Mouse (Mus musculus): ENCODE data around the gene Caln1.

Caln1 gene

DNA sequence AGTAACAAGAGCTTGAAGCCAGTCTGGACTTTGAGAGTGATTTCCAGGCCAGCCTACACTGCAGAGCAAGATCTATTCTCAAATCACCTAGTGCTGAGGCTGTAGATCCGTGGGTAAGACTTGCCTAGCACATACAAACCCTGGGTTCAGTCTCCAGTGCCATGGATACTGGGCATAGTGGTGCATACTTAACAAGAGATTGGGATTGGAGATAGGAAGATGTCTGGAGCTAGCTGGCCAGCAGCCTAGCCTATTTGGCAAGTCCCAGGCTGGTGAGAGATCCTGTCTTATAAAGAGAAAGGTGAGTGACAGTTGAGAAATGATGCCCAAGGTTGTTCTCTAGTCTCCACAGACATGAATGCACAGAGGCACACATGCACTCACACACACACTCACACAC is 441.6 kb downstream of the Caln1 start:
- no peak for DNase-seq (ENCODE audit: low read depth, low spot score)

DNA sequence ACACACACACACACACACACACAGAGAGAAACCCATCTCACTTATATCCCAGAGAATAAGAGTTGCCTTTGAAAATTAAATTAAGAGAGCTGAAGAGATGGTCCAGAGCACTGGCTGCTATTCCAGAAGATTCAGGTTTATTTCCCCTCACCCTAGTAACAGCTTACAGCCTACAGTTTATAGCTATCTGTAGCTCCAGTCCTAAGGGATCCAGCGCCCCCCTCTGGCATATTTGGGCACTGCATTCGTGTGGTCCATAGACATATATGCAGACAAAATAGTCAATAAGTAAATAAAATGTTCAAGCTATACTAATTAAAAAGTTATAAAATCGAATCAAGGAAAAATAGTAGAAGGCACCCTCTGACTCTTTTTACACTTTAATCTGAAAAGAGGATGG is 442.0 kb downstream of the Caln1 start:
- DNase-seq (ENCODE audit: low read depth, low spot score), result peak; percentile 20

- no peak for DNase-seq (ENCODE audit: low read depth, low spot score)
Observed at GRCm38 (mm10) chr5:130811966-130812365, 442.7 kb downstream of the Caln1 start.

DNA sequence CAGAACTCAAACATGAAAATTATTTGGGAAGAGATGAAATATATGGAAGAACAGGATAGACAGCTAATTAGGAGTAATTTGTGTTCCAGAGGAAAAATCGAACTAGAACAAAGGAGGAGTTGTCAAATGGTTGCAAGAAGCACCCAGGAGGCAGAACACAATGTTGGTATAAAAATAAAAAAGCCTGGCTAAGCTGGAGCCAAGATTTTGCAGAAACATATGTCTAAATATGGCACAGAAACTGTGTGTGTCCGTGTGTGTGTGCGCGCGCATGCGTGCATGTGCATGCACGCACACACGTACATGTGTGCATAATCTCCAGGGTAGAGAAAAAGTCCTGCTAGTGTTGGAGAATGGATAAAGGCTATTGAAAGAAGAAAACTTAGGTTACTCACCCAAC is 443.3 kb downstream of the Caln1 start:
- no peak for DNase-seq (ENCODE audit: low read depth, low spot score)

DNA sequence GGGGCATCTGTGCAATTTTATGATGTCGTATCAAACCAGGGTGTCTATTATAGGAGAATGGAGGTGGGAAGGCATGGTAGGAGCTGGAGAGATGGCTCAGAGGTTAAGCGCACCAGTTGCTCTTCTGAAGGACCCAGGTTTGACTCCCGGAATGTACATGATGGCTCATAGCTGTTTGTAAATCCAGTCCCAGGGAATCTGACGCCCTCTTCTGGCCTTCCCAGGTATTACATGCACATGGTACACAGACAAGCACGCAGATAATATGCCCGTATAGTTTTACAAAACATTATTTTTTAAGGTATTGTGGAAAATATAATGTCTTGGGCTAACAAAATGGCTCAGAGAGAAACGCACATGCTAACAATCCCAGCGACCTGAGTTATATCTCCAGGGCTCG is 443.8 kb downstream of the Caln1 start:
- no peak for DNase-seq (ENCODE audit: low read depth, low spot score)

- DNase-seq (ENCODE audit: low read depth, low spot score), result no peak
Observed at GRCm38 (mm10) chr5:130815352-130815751, 446.1 kb downstream of the Caln1 start.

- DNase-seq (ENCODE audit: low read depth, low spot score), result no peak
Observed at GRCm38 (mm10) chr5:130820021-130820648, 450.9 kb downstream of the Caln1 start.

DNA sequence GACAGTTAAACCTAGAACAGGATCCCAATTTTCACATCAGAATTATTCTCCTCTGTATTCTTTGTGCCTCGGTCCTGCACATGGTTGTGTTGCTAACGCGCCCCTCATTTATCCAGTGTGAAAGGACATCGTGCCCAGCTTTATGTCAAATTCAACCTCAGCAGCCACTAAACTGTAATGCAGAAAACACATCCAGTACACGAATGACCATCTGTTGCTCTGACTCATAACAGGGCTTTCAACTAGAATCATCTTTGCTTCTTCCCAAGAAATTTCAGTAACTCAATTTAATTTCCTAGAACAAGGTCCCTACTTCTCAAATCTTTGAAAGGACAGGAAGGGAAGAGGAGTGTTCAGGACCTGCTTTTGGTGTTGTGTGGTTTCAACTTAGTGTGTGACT is 451.4 kb downstream of the Caln1 start:
- DNase-seq (ENCODE audit: low read depth, low spot score), result no peak

DNA sequence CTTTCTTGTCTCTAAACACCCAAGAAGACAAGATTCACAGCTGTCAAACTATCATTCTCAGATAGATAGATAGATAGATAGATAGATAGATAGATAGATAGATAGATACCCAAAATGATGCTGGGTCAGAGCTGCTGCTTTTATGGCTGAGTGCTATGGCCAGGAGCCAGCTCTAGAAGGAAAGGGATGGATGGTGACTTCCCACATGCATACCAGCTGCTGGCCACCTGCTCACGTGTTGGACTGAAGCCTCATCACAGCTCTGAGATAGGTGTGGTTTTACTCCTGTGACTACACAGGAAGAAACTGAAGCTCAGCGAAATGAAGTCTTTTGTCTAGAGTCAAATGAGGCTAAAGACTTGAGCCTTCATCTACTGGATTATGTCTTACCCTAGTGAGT is 456.5 kb downstream of the Caln1 start:
- no peak for DNase-seq (ENCODE audit: low read depth, low spot score)

- no peak for DNase-seq (ENCODE audit: low read depth, low spot score)
Observed at GRCm38 (mm10) chr5:130848562-130848961, 479.3 kb downstream of the Caln1 start.

GRCm38 (mm10) chr5:130849610-130850009 is 480.4 kb downstream of the Caln1 start:
- DNase-seq (ENCODE audit: low read depth, low spot score), result no peak

DNA sequence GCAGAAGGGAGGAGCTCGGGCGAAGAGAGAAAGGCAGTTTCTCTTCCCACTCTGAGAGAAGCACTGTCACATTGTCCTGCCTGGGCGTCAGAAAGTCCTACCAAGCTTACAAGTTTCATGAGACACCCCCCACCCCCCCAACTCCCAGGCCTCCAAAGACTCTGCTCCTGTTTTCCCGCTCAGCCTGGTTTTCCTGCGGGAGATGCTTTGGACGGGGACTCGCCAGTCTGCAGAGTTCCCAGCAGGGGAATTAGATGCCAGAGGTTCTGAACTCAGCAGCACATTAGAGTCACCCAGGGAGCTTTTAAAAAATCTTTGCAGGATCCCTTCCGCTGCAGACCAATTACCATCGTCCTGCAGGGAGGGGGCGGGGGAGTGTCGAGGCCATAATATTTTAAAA is 482.9 kb downstream of the Caln1 start:
- no peak for DNase-seq (ENCODE audit: low read depth, low spot score)

DNA sequence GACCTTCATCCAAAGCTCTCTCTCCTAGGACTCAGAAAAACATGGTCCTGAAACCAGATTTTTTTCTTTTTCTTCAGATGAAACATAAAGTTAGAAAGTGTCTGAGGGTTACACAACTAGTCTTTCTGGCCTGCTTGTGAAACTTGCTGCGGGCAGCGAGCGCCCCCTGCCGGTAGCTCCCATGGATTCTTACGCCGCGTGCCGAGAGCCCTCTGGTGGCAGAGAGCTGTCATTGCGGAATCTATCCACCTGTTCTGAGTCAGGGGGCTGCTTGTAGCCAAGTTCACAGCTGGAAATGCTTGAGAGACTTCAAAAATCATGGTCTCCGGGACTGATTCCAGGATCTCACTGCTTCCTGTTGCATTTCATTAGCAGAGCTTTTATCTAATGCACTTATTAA is 484.1 kb downstream of the Caln1 start:
- DNase-seq (ENCODE audit: low read depth, low spot score), result peak; percentile 51

DNA sequence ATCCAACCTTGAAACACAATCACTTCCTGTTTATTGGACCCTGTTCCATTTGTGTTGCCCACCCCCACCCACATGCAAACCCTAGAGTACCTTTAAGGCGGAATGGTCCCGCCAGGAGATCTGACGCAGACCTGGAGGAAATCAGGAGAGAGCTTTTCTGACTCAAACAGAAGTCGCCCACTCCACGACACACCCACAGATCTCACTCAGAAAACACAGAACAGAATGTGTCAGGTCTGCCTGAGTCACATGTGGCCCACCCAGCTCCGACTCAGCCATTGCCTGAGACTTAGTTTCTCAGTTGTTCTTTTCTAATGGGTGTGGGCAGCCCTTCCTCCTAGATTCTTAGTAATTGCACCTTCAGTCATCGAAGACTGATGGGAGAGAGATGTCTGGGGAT is 485.2 kb downstream of the Caln1 start:
- no peak for DNase-seq (ENCODE audit: low read depth, low spot score)

DNA sequence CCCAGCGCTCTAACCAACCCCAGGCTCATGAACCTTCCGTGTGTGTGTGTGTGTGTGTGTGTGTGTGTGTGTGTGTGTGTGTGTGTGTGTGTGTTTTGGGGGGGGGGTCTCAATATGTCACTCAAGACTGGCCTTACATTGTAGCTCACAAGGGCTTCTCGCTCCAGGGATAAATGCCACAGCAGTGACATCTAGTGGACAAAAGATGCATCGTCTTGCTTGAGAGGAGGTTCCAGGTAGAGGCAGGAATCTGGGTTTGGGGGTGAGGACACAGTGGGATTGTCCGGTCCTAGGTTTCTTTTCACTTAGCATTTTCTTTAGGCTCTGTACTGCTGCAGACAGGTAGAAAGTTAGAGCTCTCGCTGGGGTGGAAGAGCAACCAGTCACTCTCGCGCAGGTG is 488.9 kb downstream of the Caln1 start:
- DNase-seq (ENCODE audit: low read depth, low spot score), result peak; percentile 22

GRCm38 (mm10) chr5:130858706-130859105 is 489.5 kb downstream of the Caln1 start:
- DNase-seq (ENCODE audit: low read depth, low spot score), result no peak

GRCm38 (mm10) chr5:130859736-130860135 is 490.5 kb downstream of the Caln1 start:
- DNase-seq (ENCODE audit: low read depth, low spot score), result no peak

- DNase-seq (ENCODE audit: low read depth, low spot score), result no peak
Observed at GRCm38 (mm10) chr5:130862302-130862701, 493.0 kb downstream of the Caln1 start.

DNA sequence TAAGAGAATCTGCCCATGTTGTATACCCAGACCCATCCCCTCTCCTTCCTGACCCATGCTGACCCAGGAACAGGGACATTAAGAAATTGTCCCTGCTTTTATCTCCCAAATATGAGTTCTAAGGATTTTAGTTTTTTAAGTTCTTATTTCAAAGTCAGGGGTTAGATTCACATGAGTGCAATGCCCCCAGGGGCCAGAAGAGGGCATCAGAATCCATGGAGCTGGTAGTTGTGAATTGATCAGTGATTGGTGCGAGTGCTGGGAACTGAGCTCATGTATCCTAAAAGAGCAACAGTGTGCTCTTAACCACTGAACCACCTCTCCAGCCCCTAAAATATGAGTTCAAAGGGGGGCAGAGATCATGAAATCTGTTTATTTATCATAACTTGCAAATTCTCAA is 500.6 kb downstream of the Caln1 start:
- no peak for DNase-seq (ENCODE audit: low read depth, low spot score)

- DNase-seq (ENCODE audit: low read depth, low spot score), result no peak
Observed at GRCm38 (mm10) chr5:130871086-130871485, 501.8 kb downstream of the Caln1 start.

- DNase-seq (ENCODE audit: low read depth, low spot score), result no peak
Observed at GRCm38 (mm10) chr5:130875391-130875790, 506.1 kb downstream of the Caln1 start.

GRCm38 (mm10) chr5:130880331-130880730 is 511.1 kb downstream of the Caln1 start:
- no peak for DNase-seq (ENCODE audit: low read depth, low spot score)

GRCm38 (mm10) chr5:130891735-130892134 is 522.5 kb downstream of the Caln1 start:
- no peak for DNase-seq (ENCODE audit: low read depth, low spot score)

GRCm38 (mm10) chr5:130895991-130896390 is 526.7 kb downstream of the Caln1 start:
- no peak for DNase-seq (ENCODE audit: low read depth, low spot score)

Data from retina, adult 2 months (tissue).